ENCODE assay signal across 8 mouse cellular contexts in genomic region chr3:123446708-123447537, GRCm38 (mm10). TPM values are rescaled to one million over a fixed set of nuclear protein-coding genes. Genes with fewer than 3 reads are reported as not detected.
DNase-seq lines count a peak whose midpoint lies in the region; ATAC-seq and TF ChIP-seq lines count a peak whose summit lies in the region.

Gene Prss12, plus strand, starts transcription at chr3:123446913.

- H3K9me3 ChIP-seq in forebrain, embryonic 15.5 days = no peaks in the 10 kb centered on the region; the same call in 1 of the 2 replicates
- no peaks in the 10 kb centered on the region for H3K9me3 ChIP-seq in lung, embryonic 15.5 days

- H3K4me1 ChIP-seq in forebrain, embryonic 15.5 days = peaks cover 17% of the 10 kb centered on the region
- H3K4me1 ChIP-seq in lung, embryonic 15.5 days = peaks cover 3% of the 10 kb centered on the region; the same call in 1 of the 2 replicates

- peak; percentile 73 for DNase-seq in Muller cell, postnatal 12 days (ENCODE audit: inconsistent ontology term)
- peak; percentile 2 for DNase-seq in cerebellum, adult 11 months
- DNase-seq in layer of hippocampus, adult 2 months (ENCODE audit: low spot score in 2 of 2) = peak; percentile 46 to 67
- DNase-seq in ovary, adult 18-20 months (ENCODE audit: low spot score) = peak; percentile 35
- DNase-seq in urinary bladder, postnatal 36 days (ENCODE audit: low spot score in 2 of 2) = peak; percentile 13 to 57

- no peak within 1 kb of the TSS for H3K27ac ChIP-seq in forebrain, embryonic 15.5 days (replicated peaks)
- peak within 1 kb of the TSS; percentile 87 for H3K27ac ChIP-seq in layer of hippocampus, adult 2 months
- no peak within 1 kb of the TSS for H3K27ac ChIP-seq in lung, embryonic 15.5 days

- peak within 1 kb of the TSS; percentile 76 for H3K4me3 ChIP-seq in forebrain, embryonic 15.5 days
- H3K4me3 ChIP-seq in layer of hippocampus, adult 2 months = peak within 1 kb of the TSS; percentile 85
- peak within 1 kb of the TSS; percentile 60 for H3K4me3 ChIP-seq in lung, embryonic 15.5 days

- H3K9ac ChIP-seq in forebrain, embryonic 15.5 days (replicated peaks) = peak within 1 kb of the TSS; percentile 57
- H3K9ac ChIP-seq in lung, embryonic 15.5 days = peak within 1 kb of the TSS; percentile 64

- H3K27me3 ChIP-seq in forebrain, embryonic 15.5 days = peaks cover 11% of the 10 kb centered on the region
- H3K27me3 ChIP-seq in lung, embryonic 15.5 days = peaks cover 14% of the 10 kb centered on the region; the same call in 1 of the 2 replicates

- H3K36me3 ChIP-seq in forebrain, embryonic 15.5 days = no peaks in the 10 kb centered on the region
- H3K36me3 ChIP-seq in lung, embryonic 15.5 days = no peaks in the 10 kb centered on the region

- ATAC-seq in forebrain, embryonic 15.5 days (replicated peaks) = peak; percentile 90
- ATAC-seq in hematopoietic stem cell, adult 5-6 weeks (replicated peaks in 1 of 2; ENCODE audit: insufficient read depth in 1 of 2, low FRiP score in 2 of 2, low TSS enrichment in 1 of 2, low read depth in 1 of 2, poor library complexity in 2 of 2, severe bottlenecking in 2 of 2) = peak; percentile 29 to 54
- peak; percentile 72 for ATAC-seq in lung, embryonic 15.5 days (ENCODE audit: borderline replicate concordance, extremely low read depth, low FRiP score, low TSS enrichment)

- TF ChIP-seq CTCF in layer of hippocampus, adult 2 months (conservative IDR thresholded peaks at IDR 0.05) = no peak

- under 1% methylated on average over 82 of the region's 84 CpGs for WGBS in forebrain, embryonic 15.5 days
- WGBS in lung, embryonic 15.5 days = under 1% methylated on average over 83 of the region's 84 CpGs

- peak within 1 kb of the TSS; percentile 99 for H3K4me2 ChIP-seq in forebrain, embryonic 15.5 days (replicated peaks)
- peak within 1 kb of the TSS; percentile 97 for H3K4me2 ChIP-seq in lung, embryonic 15.5 days

RNA-seq across cellular contexts. Expression of gene Prss12, which starts in this region (rescaled TPM):
- polyA plus RNA-seq in forebrain, embryonic 15.5 days (2015; fragmentation: Nextera tagmentation; extraction: Ambion mirVana) = 5.4 and 6.1 TPM in 2 replicates
- total RNA-seq in hematopoietic stem cell, adult 5-6 weeks (2017) = not detected in 2 replicates
- 10 to 100 TPM; 11.6 to 11.8 TPM for total RNA-seq in layer of hippocampus, adult 2 months (2021)
- 18.7 and 20.8 TPM in 2 replicates for polyA plus RNA-seq in lung, embryonic 15.5 days (2015; fragmentation: Nextera tagmentation; extraction: Ambion mirVana)

Comparison
In these comparisons a context has a peak if more than half of its experiments do, and no peak if none do; other contexts are left out.
1. RNA of gene Prss12 (total RNA-seq): 11.6 to 11.8 TPM in layer of hippocampus, adult 2 months; not detected in hematopoietic stem cell, adult 5-6 weeks; every median in the first group is over 10 times any median in the second.
2. Peak in ATAC-seq in hematopoietic stem cell, adult 5-6 weeks; RNA of the gene not detected or under 1 TPM.
3. DNase-seq: peak in every context shown above with its lines; median percentile 73 in Muller cell, postnatal 12 days; 56 in layer of hippocampus, adult 2 months; 35 in ovary, adult 18-20 months; 35 in urinary bladder, postnatal 36 days; 2 in cerebellum, adult 11 months.
4. Peak in every context shown above with its lines, with median percentiles within 50 percentile points of each other: ATAC-seq and H3K4me3 ChIP-seq.